Mouse (Mus musculus) lung, embryonic 14.5 days (tissue): Measurements from ENCODE around the gene Rft1. TPM values are rescaled to one million over a fixed set of nuclear protein-coding genes. Genes with fewer than 3 reads are reported as not detected.
"Not testable (repeated sequence)": the region's sequence is repeated elsewhere in the genome, so short reads cannot be mapped to it uniquely, and the experiment has no call there.

Experiments used
- ATAC-seq: fragments of 200-750 bp; cut with Nextera tagmentation; 2 replicates; pipeline ENCODE4 v1.8.0; 2017; ENCODE audit warnings: mild to moderate bottlenecking, moderate TSS enrichment, moderate library complexity; ENCODE audit not compliant: insufficient read depth
- DNase-seq: peaks from one replicate; pipeline ENCODE4 v3.0.0-alpha.2; 2015
- H3K27ac ChIP-seq: fragments of 300-500 bp; sonication (generic); 2 replicates; pipeline ENCODE4 v1.5.1; 2014; ENCODE audit warnings: low read depth, mild to moderate bottlenecking, moderate library complexity
- H3K27me3 ChIP-seq: fragments of 300-500 bp; sonication (generic); 2 replicates; pipeline ENCODE4 v1.6.1; 2014; ENCODE audit warnings: low read length, control low read depth; ENCODE audit not compliant: insufficient read depth
- H3K36me3 ChIP-seq: fragments of 300-500 bp; sonication (generic); 2 replicates; pipeline ENCODE4 v1.6.1; 2014; ENCODE audit warnings: control low read depth; ENCODE audit not compliant: insufficient read depth
- H3K4me1 ChIP-seq: fragments of 300-500 bp; sonication (generic); 2 replicates; pipeline ENCODE4 v1.6.1; 2014; ENCODE audit warnings: antibody characterized with exemption, control low read depth; ENCODE audit not compliant: insufficient read depth
- H3K4me2 ChIP-seq: fragments of 300-500 bp; sonication (generic); 2 replicates; pipeline ENCODE4 v1.6.1; 2014; ENCODE audit warnings: mild to moderate bottlenecking
- H3K4me3 ChIP-seq: fragments of 300-500 bp; sonication (generic); 2 replicates; pipeline ENCODE4 v1.5.1; 2014; ENCODE audit warnings: low read depth, low read length
- H3K9ac ChIP-seq: fragments of 300-500 bp; sonication (generic); 2 replicates; pipeline ENCODE4 v1.6.1; 2014
- H3K9me3 ChIP-seq: fragments of 300-500 bp; sonication (generic); 2 replicates; pipeline ENCODE4 v1.6.1; 2016; ENCODE audit warnings: low read depth, low read length, control low read depth
- CTCF ChIP-seq: IDR thresholded peaks from 2 replicates; pipeline ENCODE4 v1.5.1; 2016; ENCODE audit warnings: antibody characterized with exemption, low read depth
- WGBS: fragments of 180-500 bp; shearing (Covaris S2); extraction: QIAGEN DNeasy Blood & Tissue Kit; methylation state at CpG from one replicate; pipeline ENCODE4 v1.1.7; 2014; 5-methylcytosine and 5-hydroxymethylcytosine counted together
- polyA plus RNA-seq: library from polyadenylated mRNA; unstranded; fragments of >200 nt; fragmentation: Nextera tagmentation; extraction: Ambion mirVana; gene quantifications from 2 replicates; pipeline ENCODE4 v1.2.1, GENCODE M21; 2014

Rft1 gene
- polyA plus RNA-seq, 1 experiment from 2014 or later, result 18.0 TPM

- Histone ChIP-seq H3K4me3 (peak overlapping the region; percentile 88), H3K4me2 (peak overlapping the region; percentile 89), H3K27me3 (peaks cover 12% of the 10 kb centered on the region), H3K9ac (peak overlapping the region; percentile 83), H3K27ac (peak overlapping the region; percentile 92), H3K36me3 (no peaks in the 10 kb centered on the region), H3K9me3 (no peaks in the 10 kb centered on the region), H3K4me1 (0 out of 2 replicates have a peak, but pooled peaks cover 2% of the 10 kb centered on the region)
- WGBS, result 1% methylated on average over 62 of the region's 68 CpGs
- peak; percentile 81 for ATAC-seq
- DNase-seq, result peak; percentile 80
- no peak for TF ChIP-seq CTCF
Observed at GRCm38 (mm10) chr14:30715618-30716050, 61.5 kb downstream of the Rft1 start.

- 1% methylated on average over 102 of the region's 106 CpGs for WGBS
- TF ChIP-seq CTCF, result no peak
- peak; percentile 50 for ATAC-seq
- H3K4me2 ChIP-seq, result peak overlapping the region; percentile 89
- H3K9ac ChIP-seq, result peak overlapping the region; percentile 83
- peak overlapping the region; percentile 88 for H3K4me3 ChIP-seq
- H3K27ac ChIP-seq, result peak overlapping the region; percentile 92
- H3K36me3 ChIP-seq, result no peaks in the 10 kb centered on the region
- H3K9me3 ChIP-seq, result no peaks in the 10 kb centered on the region
- DNase-seq, result peak; percentile 75
- H3K27me3 ChIP-seq, result peaks cover 12% of the 10 kb centered on the region
- H3K4me1 ChIP-seq, result 0 out of 2 replicates have a peak, but pooled peaks cover 2% of the 10 kb centered on the region
Observed at GRCm38 (mm10) chr14:30716051-30716952, 62.1 kb downstream of the Rft1 start.

- Histone ChIP-seq H3K4me1 (0 out of 2 replicates have a peak, but pooled peaks cover 2% of the 10 kb centered on the region), H3K27me3 (peaks cover 12% of the 10 kb centered on the region), H3K4me2 (peak overlapping the region; percentile 89), H3K9ac (peak overlapping the region; percentile 83; the same call in 1 of the 2 replicates), H3K36me3 (no peaks in the 10 kb centered on the region), H3K9me3 (no peaks in the 10 kb centered on the region), H3K27ac (no peak overlapping the region), H3K4me3 (peak overlapping the region; percentile 88)
- no peak for DNase-seq
- 10% methylated on average over 7 of the region's 7 CpGs for WGBS
- no peak for TF ChIP-seq CTCF
- ATAC-seq, result no peak
Observed at GRCm38 (mm10) chr14:30716953-30717285, 62.8 kb downstream of the Rft1 start.

GRCm38 (mm10) chr14:30718696-30719095, 64.5 kb downstream of the Rft1 start:
- H3K4me2 ChIP-seq, H3K9ac ChIP-seq, H3K4me1 ChIP-seq, H3K4me3 ChIP-seq, H3K36me3 ChIP-seq, ATAC-seq, H3K9me3 ChIP-seq, DNase-seq, H3K27ac ChIP-seq: not testable (repeated sequence)
- 96% methylated on average over 1 of the region's 1 CpGs for WGBS
- peaks cover 12% of the 10 kb centered on the region for H3K27me3 ChIP-seq

GRCm38 (mm10) chr14:30719514-30719913, 65.4 kb downstream of the Rft1 start:
- no peaks in the 10 kb centered on the region for H3K9me3 ChIP-seq
- DNase-seq (no peak), ATAC-seq (no peak)
- no peak overlapping the region for H3K4me2 ChIP-seq
- 58% methylated on average over 1 of the region's 1 CpGs for WGBS
- no peak overlapping the region for H3K9ac ChIP-seq
- no peak overlapping the region for H3K27ac ChIP-seq
- TF ChIP-seq CTCF, result no peak
- H3K4me3 ChIP-seq, result no peak overlapping the region
- H3K36me3 ChIP-seq, result no peaks in the 10 kb centered on the region
- H3K4me1 ChIP-seq, result 0 out of 2 replicates have a peak, but pooled peaks cover 2% of the 10 kb centered on the region
- H3K27me3 ChIP-seq, result peaks cover 8% of the 10 kb centered on the region

- ATAC-seq (no peak), DNase-seq (no peak)
- H3K36me3 ChIP-seq, result no peaks in the 10 kb centered on the region
- no peak overlapping the region for H3K4me2 ChIP-seq
- no peaks in the 10 kb centered on the region for H3K27me3 ChIP-seq
- no peak overlapping the region for H3K27ac ChIP-seq
- H3K4me1 ChIP-seq, result 0 out of 2 replicates have a peak, but pooled peaks cover 2% of the 10 kb centered on the region
- H3K9me3 ChIP-seq, result no peaks in the 10 kb centered on the region
- WGBS, result 76% methylated on average over 1 of the region's 1 CpGs
- no peak for TF ChIP-seq CTCF
- H3K4me3 ChIP-seq, result no peak overlapping the region
- H3K9ac ChIP-seq, result no peak overlapping the region
Observed at GRCm38 (mm10) chr14:30721850-30722249, 67.7 kb downstream of the Rft1 start.

GRCm38 (mm10) chr14:30722406-30722805, 68.2 kb downstream of the Rft1 start:
- Histone ChIP-seq H3K4me2 (no peak overlapping the region), H3K9me3 (no peaks in the 10 kb centered on the region), H3K4me1 (no peaks in the 10 kb centered on the region), H3K4me3 (no peak overlapping the region), H3K27me3 (no peaks in the 10 kb centered on the region), H3K9ac (no peak overlapping the region), H3K36me3 (no peaks in the 10 kb centered on the region), H3K27ac (no peak overlapping the region)
- DNase-seq (no peak), ATAC-seq (no peak)
- 64% methylated on average over 5 of the region's 5 CpGs for WGBS
- TF ChIP-seq CTCF, result no peak
